Mouse (Mus musculus): ENCODE data around the gene Rxfp2. TPM values are rescaled to one million over a fixed set of nuclear protein-coding genes. Genes with fewer than 3 reads are reported as not detected.

Gene Rxfp2
- polyA plus RNA-seq, 1 experiment from 2014 or later: 0.61 TPM

DNA sequence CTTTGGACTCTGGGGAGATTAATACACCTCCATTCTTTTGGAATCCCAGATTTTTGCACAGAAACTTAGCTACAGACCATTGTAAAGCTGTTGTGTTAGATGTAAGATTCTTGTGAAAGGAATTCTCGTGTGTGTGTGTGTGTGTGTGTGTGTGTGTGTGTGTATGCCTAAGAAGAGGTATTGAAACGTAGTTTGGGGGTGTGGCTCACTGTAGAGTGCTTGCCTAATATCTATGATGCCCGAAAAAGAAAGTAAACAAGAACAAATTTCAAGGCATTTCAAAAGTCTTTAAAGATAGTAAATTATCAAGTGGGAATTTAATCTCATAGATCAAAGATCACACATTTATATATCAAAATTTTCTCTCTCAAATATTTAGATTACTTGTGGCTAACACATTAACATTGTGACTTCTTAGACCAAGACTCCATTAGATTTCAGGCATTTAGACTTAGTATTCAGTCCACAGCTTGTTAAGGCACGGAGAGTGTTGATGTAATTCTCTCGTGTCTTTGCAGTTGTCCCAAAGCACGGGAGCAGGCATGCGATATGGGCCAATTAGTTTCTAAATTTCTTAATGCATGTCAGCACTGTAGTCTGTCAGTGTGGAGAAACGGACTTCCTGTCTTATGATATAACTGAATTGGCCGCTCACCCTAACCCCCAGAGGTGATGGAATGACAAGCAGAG is 97.9 kb downstream of the Rxfp2 start:
- no peak for ATAC-seq (ENCODE audit: borderline replicate concordance, extremely low read depth, low FRiP score, low TSS enrichment)
- Histone ChIP-seq H3K9me3 (no peaks in the 10 kb centered on the region), H3K27ac (no peak overlapping the region), H3K4me2 (no peak overlapping the region), H3K36me3 (no peaks in the 10 kb centered on the region), H3K9ac (no peak overlapping the region), H3K27me3 (peaks cover 5% of the 10 kb centered on the region; the same call in 1 of the 2 replicates), H3K4me1 (peaks cover 7% of the 10 kb centered on the region; the same call in 1 of the 2 replicates), H3K4me3 (no peak overlapping the region)
- WGBS: 43% methylated on average over 9 of the region's 9 CpGs

DNA sequence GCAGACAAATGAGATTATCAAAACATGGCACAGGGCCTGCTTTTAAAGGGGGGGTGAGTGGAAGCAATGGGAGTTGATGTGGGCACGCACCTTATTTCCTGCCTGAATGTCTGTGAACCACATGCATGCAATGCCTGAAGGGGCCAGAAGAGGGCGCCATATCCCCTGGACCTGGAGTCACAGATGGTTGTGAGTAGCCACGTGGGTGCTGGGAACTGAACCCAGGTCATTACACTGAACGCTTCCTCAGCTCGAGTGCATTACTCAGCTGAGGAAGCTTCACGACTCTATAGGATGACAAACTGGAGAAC is 98.4 kb downstream of the Rxfp2 start:
- H3K4me2 ChIP-seq: no peak overlapping the region
- 86% methylated on average over 6 of the region's 6 CpGs for WGBS

DNA sequence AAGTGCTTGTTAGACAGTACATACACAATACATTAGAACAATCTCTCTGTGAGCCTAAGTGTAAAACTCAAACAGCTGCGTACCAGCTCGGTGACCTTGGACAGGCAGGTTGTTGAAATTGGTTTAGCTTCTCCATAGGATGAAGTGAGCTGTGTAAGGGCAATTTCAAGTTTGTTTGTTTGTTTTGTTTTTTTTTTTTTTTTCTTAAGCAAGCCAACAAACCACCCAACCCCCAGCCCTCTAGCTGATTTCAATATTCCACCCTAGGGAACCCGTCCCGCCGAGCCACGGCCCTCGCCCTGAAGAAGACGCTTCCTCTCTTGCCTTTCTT is 99.6 kb downstream of the Rxfp2 start:
- Histone ChIP-seq H3K4me1 (peaks cover 7% of the 10 kb centered on the region; the same call in 1 of the 2 replicates), H3K9me3 (no peaks in the 10 kb centered on the region), H3K27ac (no peak overlapping the region), H3K4me2 (peak overlapping the region; percentile 84), H3K9ac (no peak overlapping the region), H3K27me3 (peaks cover 5% of the 10 kb centered on the region; the same call in 1 of the 2 replicates), H3K36me3 (no peaks in the 10 kb centered on the region), H3K4me3 (peak overlapping the region; percentile 63)
- no peak for ATAC-seq (ENCODE audit: borderline replicate concordance, extremely low read depth, low FRiP score, low TSS enrichment)
- 18% methylated on average over 8 of the region's 8 CpGs for WGBS

More for the DNA sequence above, 98.4 kb downstream of the Rxfp2 start:
- no peaks in the 10 kb centered on the region for H3K36me3 ChIP-seq
- H3K4me3 ChIP-seq: no peak overlapping the region
- peaks cover 5% of the 10 kb centered on the region; the same call in 1 of the 2 replicates for H3K27me3 ChIP-seq
- no peak overlapping the region for H3K27ac ChIP-seq
- H3K4me1 ChIP-seq: peaks cover 7% of the 10 kb centered on the region; the same call in 1 of the 2 replicates
- no peak for ATAC-seq (ENCODE audit: borderline replicate concordance, extremely low read depth, low FRiP score, low TSS enrichment)
- no peak overlapping the region for H3K9ac ChIP-seq
- H3K9me3 ChIP-seq: no peaks in the 10 kb centered on the region

DNA sequence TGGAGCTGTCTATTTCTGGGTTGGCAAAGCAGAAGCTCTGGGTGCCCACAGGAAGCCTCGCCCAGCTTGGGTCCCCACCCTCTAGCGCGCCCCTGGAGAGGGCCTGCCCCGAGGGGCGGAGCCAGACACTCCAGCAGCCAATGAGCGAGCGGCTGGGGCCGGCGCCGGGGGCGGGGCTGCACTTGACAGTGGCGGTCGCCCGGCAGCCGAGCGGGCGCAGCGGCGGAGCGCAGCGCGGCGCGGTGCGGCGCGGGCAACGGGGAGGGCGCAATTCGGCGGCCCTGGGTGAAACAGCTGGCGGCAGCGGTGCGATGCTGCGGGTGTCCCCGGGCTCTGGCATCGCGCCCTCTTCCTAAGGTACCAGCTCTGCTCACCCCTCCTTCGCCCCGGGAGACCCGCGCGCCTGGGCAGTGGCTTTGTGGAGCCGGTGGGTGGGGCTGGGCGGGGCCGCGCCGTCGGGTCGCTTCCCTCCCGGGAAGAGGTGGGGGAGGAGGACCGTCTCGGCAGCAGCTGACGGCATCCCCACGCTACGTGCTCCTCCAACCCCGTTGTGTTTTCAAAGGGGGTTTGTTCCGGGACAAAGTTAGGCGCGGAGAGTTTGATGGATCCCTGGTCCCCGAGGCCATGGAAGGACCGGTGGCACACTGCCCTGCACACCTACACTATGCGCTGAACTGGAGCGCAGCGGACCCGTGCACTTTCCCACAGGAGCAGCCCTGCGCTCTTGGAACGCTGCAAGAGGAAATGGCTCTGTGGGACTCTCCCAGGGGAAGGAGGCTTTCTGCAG is 100.2 kb downstream of the Rxfp2 start, which contains the start of gene Fry:
Gene Fry, plus strand, starts transcription at position 191 of the 787 bp plus-strand sequence.
- peaks cover 7% of the 10 kb centered on the region; the same call in 1 of the 2 replicates for H3K4me1 ChIP-seq
- ATAC-seq (ENCODE audit: borderline replicate concordance, extremely low read depth, low FRiP score, low TSS enrichment): peak; percentile 99
- peak within 1 kb of the TSS; percentile 63 for H3K4me3 ChIP-seq
- H3K4me2 ChIP-seq: peak within 1 kb of the TSS; percentile 84
- H3K27ac ChIP-seq: no peak within 1 kb of the TSS
- H3K9me3 ChIP-seq: no peaks in the 10 kb centered on the region
- H3K36me3 ChIP-seq: no peaks in the 10 kb centered on the region
- H3K9ac ChIP-seq: peak within 1 kb of the TSS; percentile 22; the same call in 1 of the 2 replicates
- peaks cover 5% of the 10 kb centered on the region; the same call in 1 of the 2 replicates for H3K27me3 ChIP-seq
- under 1% methylated on average over 43 of the region's 68 CpGs for WGBS

DNA sequence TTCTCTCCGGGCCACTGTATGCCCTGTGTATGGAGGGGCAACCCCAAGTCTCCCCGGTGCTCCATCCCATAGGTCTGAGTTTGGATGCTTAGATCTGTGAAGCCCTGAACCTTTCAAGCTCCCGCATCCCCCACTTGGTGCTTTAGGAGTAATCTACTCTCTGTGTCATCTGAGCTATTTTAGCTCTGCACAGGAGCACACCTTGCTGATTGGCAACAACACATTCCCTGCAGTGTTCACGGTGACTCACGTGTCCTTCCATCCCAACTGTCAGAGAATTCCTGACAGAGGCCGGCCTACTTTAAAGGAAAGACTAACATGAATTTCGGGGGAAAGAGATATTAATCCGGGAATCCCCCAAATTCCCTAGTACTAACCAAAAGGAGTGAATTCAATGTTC is 102.2 kb downstream of the Rxfp2 start:
- no peak overlapping the region for H3K4me2 ChIP-seq
- no peak for ATAC-seq (ENCODE audit: borderline replicate concordance, extremely low read depth, low FRiP score, low TSS enrichment)
- H3K9ac ChIP-seq: no peak overlapping the region
- H3K27ac ChIP-seq: no peak overlapping the region
- no peak overlapping the region for H3K4me3 ChIP-seq
- H3K36me3 ChIP-seq: no peaks in the 10 kb centered on the region
- peaks cover 5% of the 10 kb centered on the region; the same call in 1 of the 2 replicates for H3K27me3 ChIP-seq
- H3K9me3 ChIP-seq: no peaks in the 10 kb centered on the region
- 83% methylated on average over 8 of the region's 8 CpGs for WGBS
- H3K4me1 ChIP-seq: peaks cover 4% of the 10 kb centered on the region; the same call in 1 of the 2 replicates

DNA sequence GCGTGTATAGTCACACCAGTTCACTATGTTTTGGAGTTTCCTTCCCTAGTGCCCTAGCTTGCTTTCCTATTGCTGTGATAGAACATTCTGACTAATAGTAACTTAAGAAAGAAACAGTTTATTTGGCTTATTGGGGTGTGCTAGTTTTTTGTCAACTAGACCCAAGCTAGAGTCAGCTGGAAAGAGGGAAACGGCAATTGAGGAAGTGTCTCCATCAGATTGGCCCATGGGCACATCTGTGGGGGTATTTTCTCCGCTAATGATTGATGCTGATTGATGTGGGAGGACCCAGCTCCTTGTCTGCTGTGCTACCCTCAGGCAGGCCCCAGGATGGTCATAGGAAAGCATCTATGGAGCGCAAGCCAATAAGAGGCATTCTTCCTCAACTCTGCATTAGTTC is 103.6 kb downstream of the Rxfp2 start:
- no peaks in the 10 kb centered on the region for H3K4me1 ChIP-seq
- WGBS: 83% methylated on average over 4 of the region's 4 CpGs
- H3K4me2 ChIP-seq: no peak overlapping the region
- H3K9me3 ChIP-seq: no peaks in the 10 kb centered on the region
- no peak overlapping the region for H3K9ac ChIP-seq
- no peak for ATAC-seq (ENCODE audit: borderline replicate concordance, extremely low read depth, low FRiP score, low TSS enrichment)
- H3K27ac ChIP-seq: no peak overlapping the region
- H3K4me3 ChIP-seq: no peak overlapping the region
- no peaks in the 10 kb centered on the region for H3K36me3 ChIP-seq
- peaks cover 5% of the 10 kb centered on the region; the same call in 1 of the 2 replicates for H3K27me3 ChIP-seq

DNA sequence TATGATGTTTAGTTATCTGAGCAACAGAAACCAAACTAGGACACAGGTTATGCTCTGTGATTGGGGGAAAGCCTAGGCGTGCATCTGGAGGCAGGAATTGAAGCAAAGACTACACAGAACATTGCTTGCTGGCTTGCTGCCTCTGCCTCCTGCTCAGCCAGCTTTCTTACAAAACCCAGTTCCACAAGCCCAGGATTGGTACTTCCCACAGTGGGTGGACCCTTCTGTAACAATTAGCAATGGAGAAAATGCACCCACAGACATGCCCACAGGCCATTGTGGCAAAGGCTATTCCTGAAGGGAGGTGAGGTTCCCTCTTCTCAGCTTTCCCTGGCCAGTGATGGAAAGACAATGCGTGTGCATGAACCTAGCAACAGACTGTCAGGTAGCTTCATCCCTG is 104.1 kb downstream of the Rxfp2 start:
- Histone ChIP-seq H3K9me3 (no peaks in the 10 kb centered on the region), H3K9ac (no peak overlapping the region), H3K4me2 (no peak overlapping the region), H3K27ac (no peak overlapping the region), H3K27me3 (peaks cover 5% of the 10 kb centered on the region; the same call in 1 of the 2 replicates), H3K4me1 (no peaks in the 10 kb centered on the region), H3K36me3 (no peaks in the 10 kb centered on the region), H3K4me3 (no peak overlapping the region)
- WGBS: 81% methylated on average over 2 of the region's 2 CpGs
- ATAC-seq (ENCODE audit: borderline replicate concordance, extremely low read depth, low FRiP score, low TSS enrichment): no peak

DNA sequence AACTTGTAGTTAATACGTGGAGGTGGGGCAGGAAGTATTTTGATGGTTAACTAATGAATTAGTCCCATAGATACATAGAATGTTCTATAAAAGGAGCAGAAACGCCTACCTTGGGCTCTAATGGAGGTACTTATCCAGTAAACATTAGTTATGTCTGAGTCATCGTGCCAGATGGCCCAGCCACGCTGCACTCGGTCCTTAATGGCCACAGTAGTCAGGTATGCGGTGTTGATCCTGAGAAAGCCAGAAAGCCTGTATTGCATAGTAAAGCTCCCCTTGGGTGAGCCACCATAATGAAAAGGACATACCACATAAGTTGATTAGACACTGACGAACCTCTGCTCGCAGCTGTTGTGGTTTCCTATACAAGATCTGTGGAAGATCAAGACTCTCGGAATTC is 107.4 kb downstream of the Rxfp2 start:
- no peaks in the 10 kb centered on the region for H3K36me3 ChIP-seq
- no peak overlapping the region for H3K9ac ChIP-seq
- no peak for ATAC-seq (ENCODE audit: borderline replicate concordance, extremely low read depth, low FRiP score, low TSS enrichment)
- no peak overlapping the region for H3K4me2 ChIP-seq
- no peaks in the 10 kb centered on the region for H3K9me3 ChIP-seq
- H3K4me3 ChIP-seq: no peak overlapping the region
- no peaks in the 10 kb centered on the region for H3K27me3 ChIP-seq
- WGBS: 76% methylated on average over 9 of the region's 9 CpGs
- H3K27ac ChIP-seq: no peak overlapping the region
- no peaks in the 10 kb centered on the region for H3K4me1 ChIP-seq

DNA sequence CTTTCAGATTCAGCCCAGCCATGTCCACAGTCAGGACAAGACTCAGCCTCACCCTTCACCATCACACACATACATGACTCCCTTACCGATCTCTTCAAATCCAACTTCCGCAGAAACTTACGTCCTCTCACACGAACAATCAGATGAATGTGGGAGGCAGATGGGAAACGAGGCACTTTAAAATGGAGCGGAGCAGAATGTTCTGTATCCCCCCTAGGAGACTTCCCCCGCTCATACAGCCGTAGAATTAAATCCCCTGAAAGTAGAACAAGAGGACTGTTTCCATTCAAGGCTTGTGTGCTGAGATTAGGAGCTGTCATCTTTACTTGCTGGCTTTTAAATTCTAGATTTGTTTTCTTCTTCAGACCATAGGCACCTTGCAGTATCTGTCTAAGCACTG is 110.0 kb downstream of the Rxfp2 start:
- H3K36me3 ChIP-seq: no peaks in the 10 kb centered on the region
- ATAC-seq (ENCODE audit: borderline replicate concordance, extremely low read depth, low FRiP score, low TSS enrichment): no peak
- WGBS: 82% methylated on average over 8 of the region's 8 CpGs
- H3K27ac ChIP-seq: no peak overlapping the region
- H3K27me3 ChIP-seq: no peaks in the 10 kb centered on the region
- H3K4me1 ChIP-seq: no peaks in the 10 kb centered on the region
- H3K9ac ChIP-seq: no peak overlapping the region
- H3K4me2 ChIP-seq: no peak overlapping the region
- H3K9me3 ChIP-seq: no peaks in the 10 kb centered on the region
- no peak overlapping the region for H3K4me3 ChIP-seq

DNA sequence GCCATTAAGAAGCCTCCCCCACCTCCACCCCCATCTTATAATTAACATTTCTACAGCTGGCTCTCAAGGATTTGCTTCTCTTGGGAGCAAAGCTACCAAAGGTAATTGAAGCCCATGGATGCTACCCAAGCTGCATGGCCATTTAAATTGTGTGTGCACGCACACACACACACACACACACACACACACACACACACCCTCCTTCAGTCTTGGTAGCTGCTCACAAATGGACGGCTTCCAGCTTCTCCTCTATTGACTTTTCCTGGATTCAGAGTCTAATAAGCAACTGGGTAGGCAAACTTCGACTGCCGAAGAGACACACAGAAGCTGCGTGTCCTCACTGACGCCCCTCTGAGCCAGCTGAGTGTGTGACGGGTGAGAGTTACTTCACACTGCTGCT is 111.7 kb downstream of the Rxfp2 start:
- H3K27ac ChIP-seq: no peak overlapping the region
- no peaks in the 10 kb centered on the region for H3K36me3 ChIP-seq
- H3K4me2 ChIP-seq: no peak overlapping the region
- no peaks in the 10 kb centered on the region for H3K4me1 ChIP-seq
- H3K4me3 ChIP-seq: no peak overlapping the region
- WGBS: 60% methylated on average over 7 of the region's 7 CpGs
- H3K9ac ChIP-seq: no peak overlapping the region
- H3K9me3 ChIP-seq: no peaks in the 10 kb centered on the region
- ATAC-seq (ENCODE audit: borderline replicate concordance, extremely low read depth, low FRiP score, low TSS enrichment): no peak
- H3K27me3 ChIP-seq: no peaks in the 10 kb centered on the region

DNA sequence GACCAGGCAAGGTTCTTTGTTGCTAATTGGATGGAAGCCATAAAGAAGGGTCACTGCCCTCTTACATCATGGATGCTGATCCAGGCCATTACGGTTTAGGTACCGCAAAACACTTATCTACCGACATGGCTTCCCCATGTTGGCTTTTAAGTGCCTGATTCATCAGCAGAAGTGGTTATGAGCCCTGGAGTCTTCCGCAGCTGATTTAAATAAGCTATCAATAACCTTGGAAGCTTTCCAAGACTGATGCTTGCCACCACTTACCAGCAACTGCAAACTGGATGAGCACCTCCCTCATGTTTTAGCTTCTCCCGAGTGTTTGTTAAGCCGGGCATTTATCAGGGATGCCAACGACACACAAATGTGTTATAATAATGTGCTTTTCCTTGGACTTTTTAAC is 112.7 kb downstream of the Rxfp2 start:
- WGBS: 72% methylated on average over 7 of the region's 7 CpGs
- ATAC-seq (ENCODE audit: borderline replicate concordance, extremely low read depth, low FRiP score, low TSS enrichment): no peak
- no peaks in the 10 kb centered on the region for H3K4me1 ChIP-seq
- no peak overlapping the region for H3K4me3 ChIP-seq
- H3K27me3 ChIP-seq: no peaks in the 10 kb centered on the region
- H3K9me3 ChIP-seq: no peaks in the 10 kb centered on the region
- no peaks in the 10 kb centered on the region for H3K36me3 ChIP-seq
- no peak overlapping the region for H3K4me2 ChIP-seq
- no peak overlapping the region for H3K9ac ChIP-seq
- H3K27ac ChIP-seq: no peak overlapping the region

Measured in lung, embryonic 15.5 days (tissue).